Mouse (Mus musculus) liver, embryonic 15.5 days (tissue): ENCODE results near the gene Shisa4. TPM values are rescaled to one million over a fixed set of nuclear protein-coding genes. Genes with fewer than 3 reads are reported as not detected.

ENCODE experiments used
- ATAC-seq: fragments of 200-750 bp; cut with Nextera tagmentation; 2 replicates; pipeline ENCODE4 v1.8.0; 2017; ENCODE audit warnings: moderate number of reproducible peaks, mild to moderate bottlenecking, moderate library complexity; ENCODE audit not compliant: insufficient read depth
- H3K27ac ChIP-seq: fragments of 300-500 bp; sonication (generic); replicated peaks from 2 replicates; pipeline ENCODE4 v1.5.1; 2015; ENCODE audit warnings: mild to moderate bottlenecking, inconsistent platforms
- H3K27me3 ChIP-seq: fragments of 300-500 bp; sonication (generic); 2 replicates; pipeline ENCODE4 v1.6.1; 2015; ENCODE audit warnings: mild to moderate bottlenecking, inconsistent platforms
- H3K36me3 ChIP-seq: fragments of 300-500 bp; sonication (generic); replicated peaks from 2 replicates; pipeline ENCODE4 v1.6.1; 2015; ENCODE audit warnings: moderate library complexity, mild to moderate bottlenecking, inconsistent platforms
- H3K4me1 ChIP-seq: fragments of 300-500 bp; sonication (generic); replicated peaks from 2 replicates; pipeline ENCODE4 v1.6.1; 2015; ENCODE audit warnings: inconsistent platforms
- H3K4me2 ChIP-seq: fragments of 300-500 bp; sonication (generic); 2 replicates; pipeline ENCODE4 v1.6.1; 2015; ENCODE audit warnings: moderate library complexity, mild to moderate bottlenecking, inconsistent platforms
- H3K4me3 ChIP-seq: fragments of 300-500 bp; sonication (generic); replicated peaks from 2 replicates; pipeline ENCODE4 v1.5.1; 2015; ENCODE audit warnings: mild to moderate bottlenecking, inconsistent platforms
- H3K9ac ChIP-seq: fragments of 300-500 bp; sonication (generic); 2 replicates; pipeline ENCODE4 v1.6.1; 2015; ENCODE audit warnings: moderate library complexity, mild to moderate bottlenecking, inconsistent platforms
- H3K9me3 ChIP-seq: fragments of 300-500 bp; sonication (generic); replicated peaks from 2 replicates; pipeline ENCODE4 v1.6.1; 2016; ENCODE audit warnings: inconsistent platforms
- WGBS: fragments of 180-500 bp; shearing (Covaris S2); methylation state at CpG from one replicate; pipeline ENCODE4 v1.1.7; 2015; ENCODE audit warnings: mixed read lengths; ENCODE audit not compliant: insufficient replicate concordance; 5-methylcytosine and 5-hydroxymethylcytosine counted together
- polyA plus RNA-seq: library from polyadenylated mRNA; unstranded; fragments of >200 nt; fragmentation: Nextera tagmentation; extraction: Ambion mirVana; gene quantifications from 2 replicates; pipeline ENCODE4 v1.2.1, GENCODE M21; 2015

The Shisa4 gene
- polyA plus RNA-seq, 1 experiment from 2014 or later = 1.3 TPM

GRCm38 (mm10) chr1:135366380-135366779 lies 8.7 kb downstream of the Shisa4 start:
- no peak for ATAC-seq
- no peaks in the 10 kb centered on the region for H3K9me3 ChIP-seq
- peaks cover 12% of the 10 kb centered on the region for H3K4me1 ChIP-seq
- no peak overlapping the region for H3K27ac ChIP-seq
- no peak overlapping the region for H3K4me3 ChIP-seq
- no peak overlapping the region for H3K4me2 ChIP-seq
- H3K27me3 ChIP-seq = peaks cover 29% of the 10 kb centered on the region
- no peaks in the 10 kb centered on the region for H3K36me3 ChIP-seq
- no peak overlapping the region for H3K9ac ChIP-seq

- Histone ChIP-seq H3K4me2 (no peak overlapping the region), H3K36me3 (no peaks in the 10 kb centered on the region), H3K27me3 (peaks cover 7% of the 10 kb centered on the region), H3K4me1 (peaks cover 5% of the 10 kb centered on the region; the same call in 1 of the 2 replicates), H3K9me3 (no peaks in the 10 kb centered on the region), H3K9ac (no peak overlapping the region), H3K4me3 (no peak overlapping the region), H3K27ac (no peak overlapping the region)
- 64% methylated on average over 8 of the region's 8 CpGs for WGBS
- no peak for ATAC-seq
Measured at GRCm38 (mm10) chr1:135363446-135363845, 11.6 kb downstream of the Shisa4 start.

- H3K36me3 ChIP-seq = no peaks in the 10 kb centered on the region
Measured at GRCm38 (mm10) chr1:135362115-135362514, 12.9 kb downstream of the Shisa4 start.

GRCm38 (mm10) chr1:135361491-135361890 lies 13.5 kb downstream of the Shisa4 start:
- 54% methylated on average over 4 of the region's 4 CpGs for WGBS
- Histone ChIP-seq H3K27me3 (0 out of 2 replicates have a peak, but pooled peaks cover 3% of the 10 kb centered on the region), H3K4me2 (no peak overlapping the region), H3K27ac (no peak overlapping the region), H3K9ac (no peak overlapping the region), H3K36me3 (no peaks in the 10 kb centered on the region), H3K4me3 (no peak overlapping the region), H3K9me3 (no peaks in the 10 kb centered on the region), H3K4me1 (no peaks in the 10 kb centered on the region)
- ATAC-seq = no peak

More at GRCm38 (mm10) chr1:135362115-135362514, 12.9 kb downstream of the Shisa4 start:
- Histone ChIP-seq H3K27me3 (0 out of 2 replicates have a peak, but pooled peaks cover 3% of the 10 kb centered on the region), H3K4me2 (no peak overlapping the region), H3K9ac (no peak overlapping the region), H3K4me1 (no peaks in the 10 kb centered on the region), H3K9me3 (no peaks in the 10 kb centered on the region), H3K27ac (no peak overlapping the region), H3K4me3 (no peak overlapping the region)
- ATAC-seq = no peak

GRCm38 (mm10) chr1:135359071-135359470 lies 16.0 kb downstream of the Shisa4 start:
- no peaks in the 10 kb centered on the region for H3K36me3 ChIP-seq
- H3K4me2 ChIP-seq = no peak overlapping the region
- H3K4me3 ChIP-seq = no peak overlapping the region
- ATAC-seq = no peak
- WGBS = 30% methylated on average over 2 of the region's 2 CpGs
- no peaks in the 10 kb centered on the region for H3K4me1 ChIP-seq
- no peak overlapping the region for H3K27ac ChIP-seq
- H3K9me3 ChIP-seq = no peaks in the 10 kb centered on the region
- no peak overlapping the region for H3K9ac ChIP-seq
- H3K27me3 ChIP-seq = no peaks in the 10 kb centered on the region

- H3K27me3 ChIP-seq = no peaks in the 10 kb centered on the region
- no peak overlapping the region for H3K27ac ChIP-seq
- 54% methylated on average over 3 of the region's 3 CpGs for WGBS
- no peaks in the 10 kb centered on the region for H3K9me3 ChIP-seq
- H3K36me3 ChIP-seq = no peaks in the 10 kb centered on the region
- no peak for ATAC-seq
- no peak overlapping the region for H3K4me2 ChIP-seq
- H3K9ac ChIP-seq = no peak overlapping the region
- H3K4me3 ChIP-seq = no peak overlapping the region
- no peaks in the 10 kb centered on the region for H3K4me1 ChIP-seq
Measured at GRCm38 (mm10) chr1:135351953-135352352, 23.1 kb downstream of the Shisa4 start.

GRCm38 (mm10) chr1:135347498-135348169 lies 27.4 kb downstream of the Shisa4 start:
- WGBS = 47% methylated on average over 4 of the region's 4 CpGs
- no peak overlapping the region for H3K4me3 ChIP-seq
- H3K9me3 ChIP-seq = no peaks in the 10 kb centered on the region
- no peak for ATAC-seq
- no peaks in the 10 kb centered on the region for H3K36me3 ChIP-seq
- H3K4me2 ChIP-seq = no peak overlapping the region
- H3K4me1 ChIP-seq = no peaks in the 10 kb centered on the region
- no peak overlapping the region for H3K27ac ChIP-seq
- no peak overlapping the region for H3K9ac ChIP-seq
- no peaks in the 10 kb centered on the region for H3K27me3 ChIP-seq

GRCm38 (mm10) chr1:135346891-135347290 lies 28.1 kb downstream of the Shisa4 start:
- Histone ChIP-seq H3K9me3 (no peaks in the 10 kb centered on the region), H3K4me2 (no peak overlapping the region), H3K36me3 (no peaks in the 10 kb centered on the region), H3K9ac (no peak overlapping the region), H3K27me3 (no peaks in the 10 kb centered on the region), H3K4me3 (no peak overlapping the region), H3K4me1 (no peaks in the 10 kb centered on the region), H3K27ac (no peak overlapping the region)
- no peak for ATAC-seq
- 39% methylated on average over 3 of the region's 3 CpGs for WGBS

- ATAC-seq = no peak
- no peaks in the 10 kb centered on the region for H3K9me3 ChIP-seq
- H3K4me3 ChIP-seq = no peak overlapping the region
- no peak overlapping the region for H3K4me2 ChIP-seq
- WGBS = 27% methylated on average over 4 of the region's 4 CpGs
- no peak overlapping the region for H3K9ac ChIP-seq
- no peak overlapping the region for H3K27ac ChIP-seq
- no peaks in the 10 kb centered on the region for H3K27me3 ChIP-seq
- no peaks in the 10 kb centered on the region for H3K4me1 ChIP-seq
- no peaks in the 10 kb centered on the region for H3K36me3 ChIP-seq
Measured at GRCm38 (mm10) chr1:135344026-135344425, 31.0 kb downstream of the Shisa4 start.

GRCm38 (mm10) chr1:135341947-135342346 lies 33.1 kb downstream of the Shisa4 start:
- no peak overlapping the region for H3K4me3 ChIP-seq
- ATAC-seq = no peak
- no peaks in the 10 kb centered on the region for H3K4me1 ChIP-seq
- H3K36me3 ChIP-seq = no peaks in the 10 kb centered on the region
- no peak overlapping the region for H3K27ac ChIP-seq
- no peaks in the 10 kb centered on the region for H3K9me3 ChIP-seq
- no peaks in the 10 kb centered on the region for H3K27me3 ChIP-seq
- H3K9ac ChIP-seq = no peak overlapping the region
- WGBS = 72% methylated on average over 8 of the region's 8 CpGs
- no peak overlapping the region for H3K4me2 ChIP-seq

- H3K9ac ChIP-seq = no peak overlapping the region
- H3K4me2 ChIP-seq = no peak overlapping the region
- ATAC-seq = no peak
- H3K9me3 ChIP-seq = no peaks in the 10 kb centered on the region
- H3K27ac ChIP-seq = no peak overlapping the region
- no peaks in the 10 kb centered on the region for H3K4me1 ChIP-seq
- 56% methylated on average over 6 of the region's 6 CpGs for WGBS
- no peaks in the 10 kb centered on the region for H3K36me3 ChIP-seq
- H3K4me3 ChIP-seq = no peak overlapping the region
- peaks cover 9% of the 10 kb centered on the region; the same call in 1 of the 2 replicates for H3K27me3 ChIP-seq
Measured at GRCm38 (mm10) chr1:135330578-135330977, 44.5 kb downstream of the Shisa4 start.

- no peak for ATAC-seq
- Histone ChIP-seq H3K36me3 (no peaks in the 10 kb centered on the region), H3K27ac (no peak overlapping the region), H3K9me3 (no peaks in the 10 kb centered on the region), H3K27me3 (peaks cover 25% of the 10 kb centered on the region; the same call in 1 of the 2 replicates), H3K4me2 (no peak overlapping the region), H3K4me1 (no peaks in the 10 kb centered on the region), H3K9ac (no peak overlapping the region), H3K4me3 (no peak overlapping the region)
- 56% methylated on average over 5 of the region's 5 CpGs for WGBS
Measured at GRCm38 (mm10) chr1:135328368-135328767, 46.7 kb downstream of the Shisa4 start.
